Mouse (Mus musculus): ENCODE measurements around the gene Tspan5.

The Tspan5 gene

DNA sequence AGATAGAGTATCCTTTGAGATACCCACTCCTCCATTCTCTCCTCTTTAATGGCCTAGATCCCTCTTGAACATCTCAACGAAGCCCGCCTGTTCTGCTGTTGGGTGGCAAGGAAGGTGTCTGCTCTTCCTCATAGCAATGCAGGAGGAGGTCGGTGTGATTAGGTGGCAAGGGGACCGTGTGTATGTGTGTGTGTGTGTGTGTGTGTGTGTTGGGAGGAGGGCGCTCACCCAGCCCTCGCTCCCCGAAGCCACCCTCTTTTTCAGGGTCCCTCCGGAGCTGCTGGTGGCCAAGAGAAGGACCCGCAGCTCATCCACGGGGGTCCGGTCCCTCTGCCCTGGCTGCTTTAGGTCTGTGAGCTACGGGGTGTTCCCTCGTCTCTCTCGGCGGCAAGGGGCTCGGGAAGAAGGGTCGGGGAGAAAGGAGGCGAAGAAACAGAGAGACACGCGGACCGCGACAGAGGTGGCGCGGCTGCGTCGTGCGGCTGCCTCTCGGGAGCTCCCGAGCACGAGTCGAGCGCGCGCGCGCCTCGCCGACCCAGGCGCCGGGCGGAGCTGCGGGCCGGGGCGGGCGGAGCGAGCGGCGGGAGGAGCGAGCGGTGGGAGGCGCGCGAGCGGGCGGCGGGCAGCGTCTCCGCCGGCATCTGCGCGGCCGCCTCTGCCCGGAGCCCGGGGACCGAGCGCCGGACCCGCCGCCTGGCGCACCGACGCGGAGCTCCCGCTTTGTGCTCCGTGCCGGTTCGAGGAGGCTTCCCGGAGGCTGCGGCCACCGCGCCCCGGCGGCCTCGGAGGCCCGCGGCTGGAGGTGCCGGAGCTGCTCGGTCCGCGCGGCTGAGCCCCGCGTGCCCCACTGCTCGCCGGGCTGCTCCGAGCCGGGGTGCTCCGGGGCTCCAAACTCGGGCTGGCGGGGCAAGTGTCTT lies at the start of gene Tspan5:
Gene Tspan5, plus strand, starts transcription at position 547 of the 917 bp plus-strand sequence.
- peak; percentile 79 for DNase-seq

DNA sequence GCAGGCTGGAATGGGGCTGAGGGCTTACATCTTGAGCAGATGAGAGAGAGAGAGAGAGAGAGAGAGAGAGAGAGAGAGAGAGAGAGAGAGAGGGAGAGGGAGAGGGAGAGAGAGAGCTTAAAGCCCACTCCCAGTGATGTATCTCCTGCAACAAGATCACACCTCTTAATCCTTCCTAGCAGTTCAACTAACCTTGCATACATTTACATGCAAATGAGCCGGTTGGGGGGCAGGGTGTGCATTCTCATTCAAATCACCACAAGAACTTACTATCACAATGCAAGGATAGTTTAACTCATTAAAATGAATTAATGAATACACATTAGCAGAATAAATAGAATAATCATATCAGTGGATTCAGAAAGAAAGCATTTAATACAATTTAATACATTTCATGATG lies 49.7 kb upstream of the Tspan5 start:
- DNase-seq, result no peak

DNA sequence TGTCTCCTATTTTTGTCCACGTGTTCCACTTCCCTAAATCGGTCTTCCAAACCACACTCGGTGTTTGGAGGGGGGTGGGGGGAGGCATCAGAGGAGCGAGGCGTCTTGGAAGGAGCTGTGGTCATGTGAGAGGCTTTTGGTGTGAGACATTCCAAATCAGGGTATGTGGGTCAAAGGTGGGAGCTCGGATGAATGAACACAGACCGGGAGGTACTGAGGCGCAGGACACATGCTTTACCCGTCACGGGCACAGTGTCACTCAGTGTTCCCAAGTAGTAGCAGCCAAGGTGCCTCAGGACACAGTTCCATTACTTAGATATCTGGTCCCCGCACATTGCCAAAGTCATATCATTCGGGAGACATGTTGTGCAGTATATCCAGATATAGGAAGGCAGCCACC lies 38.6 kb upstream of the Tspan5 start:
- DNase-seq, result no peak

GRCm38 (mm10) chr3:138704469-138704868 lies 37.5 kb upstream of the Tspan5 start:
- no peak for DNase-seq

GRCm38 (mm10) chr3:138705875-138706274 lies 36.1 kb upstream of the Tspan5 start:
- no peak for DNase-seq

GRCm38 (mm10) chr3:138709183-138709582 lies 32.8 kb upstream of the Tspan5 start:
- no peak for DNase-seq

- no peak for DNase-seq
Observed at GRCm38 (mm10) chr3:138711971-138712370, 30.0 kb upstream of the Tspan5 start.

GRCm38 (mm10) chr3:138712452-138713140 lies 29.4 kb upstream of the Tspan5 start:
- no peak for DNase-seq

GRCm38 (mm10) chr3:138713141-138713540 lies 28.9 kb upstream of the Tspan5 start:
- DNase-seq, result no peak

DNA sequence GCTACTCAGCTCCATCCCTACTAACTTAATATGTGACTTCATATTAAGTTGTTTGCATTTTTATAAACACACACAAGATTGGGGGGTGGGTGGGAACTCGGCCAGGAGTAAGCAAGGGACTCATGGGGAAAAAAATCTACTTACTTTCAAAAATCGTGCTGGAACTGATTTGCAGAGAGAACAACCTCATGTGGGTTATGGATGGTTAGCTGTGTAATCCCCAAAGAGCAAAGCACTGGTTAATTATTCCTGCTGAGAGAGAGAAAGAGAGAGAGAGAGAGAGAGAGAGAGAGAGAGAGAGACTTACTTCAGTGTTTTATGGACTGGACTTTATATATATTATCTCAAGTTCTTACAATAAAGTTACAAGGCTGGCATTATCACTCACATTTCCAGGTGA lies 27.2 kb upstream of the Tspan5 start:
- no peak for DNase-seq

GRCm38 (mm10) chr3:138715212-138715611 lies 26.8 kb upstream of the Tspan5 start:
- DNase-seq, result no peak

- DNase-seq, result no peak
Observed at GRCm38 (mm10) chr3:138717040-138717439, 25.0 kb upstream of the Tspan5 start.

DNA sequence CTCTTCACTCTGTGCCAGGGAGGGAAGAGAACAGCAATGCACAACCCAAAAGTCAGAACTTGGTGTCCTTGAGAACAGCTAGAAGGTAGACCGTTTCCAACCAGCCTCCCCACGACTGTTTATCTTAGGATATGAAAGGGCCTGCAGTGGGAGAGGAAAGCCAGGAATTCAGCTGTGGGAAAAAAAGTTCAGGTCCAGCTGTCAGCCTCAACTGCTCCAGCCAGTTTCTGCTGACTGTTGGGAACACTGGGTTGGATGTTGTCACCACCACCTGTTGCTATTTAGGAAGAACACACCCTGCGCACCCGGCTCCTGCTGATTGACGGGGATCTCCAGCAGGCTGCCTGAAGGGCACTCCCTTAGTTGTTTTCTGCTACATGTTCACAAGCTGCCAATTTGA lies 19.8 kb upstream of the Tspan5 start:
- DNase-seq, result no peak

GRCm38 (mm10) chr3:138727571-138727970 lies 14.4 kb upstream of the Tspan5 start:
- DNase-seq, result no peak

DNA sequence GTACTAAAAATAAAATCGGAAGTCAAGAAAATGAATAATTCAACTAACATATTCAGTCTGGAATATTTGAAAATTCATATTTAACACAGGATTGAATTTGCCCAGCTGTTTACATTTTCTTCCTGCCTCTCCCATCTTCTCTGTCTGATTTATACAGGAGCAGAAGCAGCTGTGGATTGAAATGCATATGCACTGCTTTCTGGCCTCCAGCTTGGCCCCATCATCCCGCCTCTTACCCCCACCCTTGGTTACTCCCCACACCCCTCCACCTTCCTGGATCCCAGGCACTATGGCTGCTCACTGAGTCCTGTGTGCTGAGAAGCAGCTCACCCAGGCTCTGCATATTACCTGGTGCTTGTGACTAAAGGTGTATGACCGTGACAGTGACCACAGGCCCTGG lies 13.2 kb upstream of the Tspan5 start:
- no peak for DNase-seq

GRCm38 (mm10) chr3:138730812-138731211 lies 11.2 kb upstream of the Tspan5 start:
- no peak for DNase-seq

- no peak for DNase-seq
Observed at GRCm38 (mm10) chr3:138735760-138736159, 6.2 kb upstream of the Tspan5 start.

DNA sequence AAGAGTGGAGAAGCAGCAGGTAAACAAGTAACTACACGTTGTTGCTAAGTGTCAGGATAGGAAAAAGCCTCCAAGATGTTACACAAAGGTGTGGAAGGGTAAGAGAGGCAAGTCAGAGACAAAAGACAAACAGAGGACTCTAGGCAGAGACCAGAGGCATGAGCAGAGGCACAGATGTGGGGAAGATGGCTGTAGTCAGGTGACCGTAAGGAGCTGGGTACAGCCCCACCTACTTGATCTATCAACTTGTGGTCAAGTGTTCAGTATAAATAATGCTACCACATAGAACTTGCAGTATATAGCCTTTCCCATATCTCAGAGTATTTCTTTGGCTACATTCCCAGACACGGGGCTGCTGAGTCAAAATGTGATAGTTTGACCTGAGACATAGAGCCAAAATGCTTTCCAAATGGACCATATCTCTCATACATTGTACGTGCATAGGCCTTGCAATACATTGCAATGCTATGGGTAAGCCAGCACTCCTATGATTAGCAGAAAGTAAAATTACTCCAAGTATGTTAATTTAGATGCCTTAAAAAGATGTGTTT lies 2.8 kb upstream of the Tspan5 start:
- DNase-seq, result no peak

DNA sequence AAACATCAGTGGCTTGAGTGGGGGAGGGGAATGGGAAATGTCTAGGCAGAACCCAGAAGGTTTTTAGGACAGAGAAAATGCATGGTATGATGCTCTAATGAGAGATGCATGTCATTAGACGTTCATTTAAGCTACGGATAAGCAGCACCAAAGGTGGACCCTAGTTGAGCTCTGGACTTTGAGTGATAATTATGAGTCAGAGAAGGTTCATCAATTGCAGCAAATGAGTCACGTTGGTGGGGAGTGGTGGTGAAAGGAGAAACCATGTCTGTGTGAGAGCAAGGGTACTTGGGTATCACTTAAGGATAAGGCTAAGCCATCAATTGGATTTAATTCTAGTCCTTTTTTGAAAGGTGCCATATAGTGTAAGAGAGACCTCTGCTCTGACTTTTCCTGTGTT lies 1.7 kb upstream of the Tspan5 start:
- DNase-seq, result no peak

DNA sequence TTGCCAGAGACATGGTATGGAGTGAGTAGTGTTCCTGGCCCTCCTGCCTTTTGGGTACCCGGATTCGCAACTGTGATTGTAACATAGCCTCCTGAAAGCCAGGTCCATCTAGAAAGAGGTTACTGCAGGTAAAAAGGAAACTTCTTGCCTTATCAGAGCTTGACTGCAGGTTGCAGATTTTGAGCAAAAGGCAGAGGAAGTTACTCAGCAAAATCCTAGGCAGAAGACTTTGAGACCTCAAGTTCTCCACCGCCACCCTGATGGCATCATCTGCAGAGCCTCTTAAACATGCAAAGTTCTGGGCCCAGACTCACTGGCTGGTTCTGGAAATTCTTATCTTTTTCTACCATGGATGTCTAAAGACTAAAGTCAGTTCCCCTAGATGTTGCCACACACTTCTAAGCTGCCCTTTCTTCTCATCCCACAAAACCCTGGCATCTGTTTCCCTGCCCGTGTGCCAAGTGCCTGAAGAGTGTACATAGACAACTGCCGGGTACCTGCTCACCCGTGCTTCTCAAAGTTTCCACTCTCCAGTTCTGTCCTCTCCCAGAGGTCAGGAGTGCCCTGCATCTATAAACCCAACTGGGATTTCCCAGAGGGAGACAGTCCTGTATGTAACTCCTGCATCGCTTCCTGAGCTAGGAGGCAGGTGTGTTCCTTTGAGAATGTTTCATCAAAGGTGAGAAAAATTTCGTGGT lies 1.0 kb upstream of the Tspan5 start:
- no peak for DNase-seq

DNA sequence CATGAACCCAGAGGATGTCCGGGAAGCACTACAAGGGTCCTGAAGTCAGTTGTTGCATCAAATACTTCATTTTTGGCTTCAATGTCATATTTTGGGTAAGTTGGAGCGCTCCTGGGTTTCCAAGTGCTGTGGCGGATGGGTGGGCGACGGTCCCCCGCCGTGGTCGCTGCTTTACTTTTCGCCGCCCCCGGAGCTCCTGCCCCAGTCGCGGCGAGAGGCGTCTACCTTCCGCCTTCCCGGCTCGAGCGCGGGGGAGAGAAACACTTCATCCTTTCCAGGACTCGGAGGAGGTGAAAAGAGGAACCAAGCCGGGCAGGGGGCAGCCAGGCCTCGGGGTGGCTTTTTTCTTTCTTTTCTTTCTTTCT lies 553 bp downstream of the Tspan5 start:
- peak; percentile 29 for DNase-seq

DNA sequence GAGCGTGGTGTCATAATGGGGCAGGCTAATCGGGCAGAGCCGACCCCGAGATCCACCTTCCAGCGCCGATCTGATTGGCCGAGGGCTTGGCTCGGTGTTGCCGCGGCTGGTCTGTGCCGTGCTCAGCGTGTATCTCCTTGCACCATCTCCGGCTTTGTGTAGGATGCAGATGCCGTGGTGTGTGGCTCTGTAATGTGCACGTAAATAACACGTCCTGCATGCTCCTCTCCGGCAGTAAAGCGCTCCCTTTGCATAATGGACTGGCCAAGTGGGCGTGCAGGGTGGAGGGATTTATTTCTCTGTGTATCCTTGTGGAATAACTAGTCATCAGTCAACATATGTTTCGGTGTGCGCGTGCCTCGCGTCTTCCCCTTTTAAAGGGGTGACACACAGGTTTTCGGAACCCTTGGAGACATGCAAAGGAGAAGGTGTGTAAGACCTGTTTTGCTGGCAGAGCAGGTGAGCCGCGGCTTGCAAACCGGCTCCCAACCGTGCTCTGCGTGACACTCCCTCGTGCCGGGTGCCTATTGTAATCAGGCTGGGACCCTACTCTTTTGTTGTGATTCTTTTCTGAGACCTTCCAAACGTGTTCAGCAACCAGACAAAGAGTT lies 1.2 kb downstream of the Tspan5 start:
- peak; percentile 74 for DNase-seq

All from liver (tissue).